Mouse (Mus musculus): ENCODE measurements around the gene Hsd17b14.

DNA sequence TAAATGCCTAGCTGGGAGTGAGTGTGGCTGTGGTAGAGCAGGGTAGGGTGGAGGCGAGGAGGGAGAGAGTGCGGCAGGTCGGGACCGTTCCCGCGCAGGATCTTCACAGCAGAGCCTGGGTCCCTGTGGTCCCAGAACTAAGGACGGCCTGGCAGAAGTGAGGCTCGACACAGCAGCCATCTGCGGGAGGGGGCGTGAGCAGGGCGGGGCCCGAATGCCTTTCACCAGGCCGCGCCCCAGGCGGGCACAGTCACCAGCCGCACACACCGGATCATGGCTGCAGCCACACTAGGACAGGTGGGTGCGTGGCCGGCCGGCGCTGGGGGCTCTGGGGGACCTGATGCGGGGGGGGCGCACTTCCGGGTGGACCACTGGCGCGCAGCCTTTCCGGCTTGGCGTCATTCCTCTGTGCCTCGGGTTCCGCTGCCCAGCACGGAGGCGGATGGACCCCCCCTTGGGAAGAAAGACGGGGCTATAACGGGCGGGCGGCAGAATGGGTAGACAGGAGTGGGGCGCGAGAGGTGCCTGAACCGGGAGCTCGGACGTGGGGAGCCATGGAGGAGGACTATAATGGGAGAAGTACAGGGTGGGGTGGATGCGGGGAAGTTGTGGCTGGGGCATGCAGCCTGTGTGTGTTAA is 15.5 kb downstream of the Hsd17b14 start, which contains the start of gene Bcat2:
- TF ChIP-seq POLR2A (IDR thresholded peaks at IDR 0.05; ENCODE audit: borderline replicate concordance, insufficient read depth, low read length) = peak; percentile 62
- TF ChIP-seq CTCF (IDR thresholded peaks at IDR 0.05; ENCODE audit: borderline replicate concordance, insufficient read depth, low read depth, low read length) = no peak

All from cerebellum, adult 2 months (tissue).